Mouse (Mus musculus): ENCODE measurements around the gene Myd88. TPM values are rescaled to one million over a fixed set of nuclear protein-coding genes. Genes with fewer than 3 reads are reported as not detected.
A peak's percentile ranks its signal among the peaks of the same experiment; 100 is the strongest.

Myd88 gene
- polyA plus RNA-seq, 1 experiment from 2014 or later: 10.8 TPM

DNA sequence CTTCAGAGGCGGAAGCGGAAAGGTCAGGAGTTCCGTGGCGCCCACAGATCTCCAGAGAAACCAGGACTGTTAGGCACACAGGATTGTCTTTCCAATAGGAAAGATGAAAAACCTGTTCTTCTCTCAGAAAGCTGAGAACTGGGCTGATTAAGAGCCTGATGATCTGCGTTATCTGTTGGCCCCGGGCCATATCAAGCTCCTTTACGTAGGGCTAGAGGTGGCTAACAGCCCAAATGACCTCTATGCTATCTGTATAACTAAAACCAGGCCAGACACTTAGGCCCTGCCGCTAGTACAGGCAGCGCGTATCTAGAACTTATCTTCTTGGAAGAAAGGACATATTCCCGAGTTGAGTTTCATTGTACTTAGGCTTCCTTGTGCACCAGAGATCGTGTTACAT, 22.0 kb upstream of the Myd88 start:
- Histone ChIP-seq H3K27ac (ENCODE audit: poor library complexity, severe bottlenecking) (no peak overlapping the region), H3K27me3 (replicated peaks) (no peaks in the 10 kb centered on the region), H3K9me3 (replicated peaks) (no peaks in the 10 kb centered on the region), H3K36me3 (no peaks in the 10 kb centered on the region), H3K4me1 (replicated peaks) (peaks cover 24% of the 10 kb centered on the region), H3K4me2 (no peak overlapping the region), H3K4me3 (no peak overlapping the region), H3K9ac (no peak overlapping the region)
- ATAC-seq (ENCODE audit: insufficient number of reproducible peaks, low FRiP score): no peak
- WGBS: 46% methylated on average over 12 of the region's 12 CpGs

DNA sequence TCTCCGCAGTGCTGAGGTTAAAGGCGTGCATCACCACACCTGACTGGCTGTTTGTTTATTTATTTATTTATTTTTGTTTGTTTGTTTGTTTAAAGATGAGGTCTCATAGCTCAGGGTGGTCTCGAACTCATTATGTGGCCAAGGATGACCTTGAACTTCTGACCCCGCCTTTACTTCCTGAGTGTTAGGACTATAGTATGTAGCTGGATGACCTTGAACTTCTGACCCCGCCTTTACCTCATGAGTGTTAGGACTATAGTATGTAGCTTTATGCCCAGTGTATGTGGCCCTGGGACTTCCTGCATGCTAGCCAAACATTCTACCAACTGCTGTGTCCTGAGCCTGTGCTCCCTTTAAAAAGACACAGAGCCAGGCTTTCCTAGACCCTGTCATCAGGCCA, 20.2 kb upstream of the Myd88 start:
- 88% methylated on average over 5 of the region's 5 CpGs for WGBS
- no peak overlapping the region for H3K4me3 ChIP-seq
- H3K27ac ChIP-seq (ENCODE audit: poor library complexity, severe bottlenecking): no peak overlapping the region
- no peak overlapping the region for H3K4me2 ChIP-seq
- no peaks in the 10 kb centered on the region; the same call in 1 of the 2 replicates for H3K27me3 ChIP-seq (replicated peaks)
- H3K36me3 ChIP-seq: no peaks in the 10 kb centered on the region
- ATAC-seq (ENCODE audit: insufficient number of reproducible peaks, low FRiP score): no peak
- peaks cover 24% of the 10 kb centered on the region for H3K4me1 ChIP-seq (replicated peaks)
- H3K9me3 ChIP-seq (replicated peaks): no peaks in the 10 kb centered on the region
- no peak overlapping the region for H3K9ac ChIP-seq

DNA sequence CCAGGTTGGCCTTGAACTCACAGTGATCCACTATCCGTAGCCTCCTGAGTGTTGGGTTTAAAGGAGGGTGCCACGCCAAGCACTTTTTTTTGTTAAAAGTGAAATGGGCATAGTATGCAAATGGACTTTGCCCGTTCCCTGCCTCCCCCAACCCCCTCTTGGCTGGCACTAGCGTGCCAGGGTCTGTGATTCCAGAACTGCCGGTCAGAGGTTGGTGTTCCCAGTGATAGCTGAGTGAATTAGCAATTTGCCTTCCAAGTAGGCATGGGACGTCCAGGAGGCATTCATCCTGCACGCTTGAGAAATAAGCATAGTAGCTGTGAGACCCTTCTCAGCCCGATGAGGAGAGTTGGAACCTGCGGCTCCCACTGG, 16.8 kb upstream of the Myd88 start:
- 52% methylated on average over 9 of the region's 9 CpGs for WGBS
- ATAC-seq (ENCODE audit: insufficient number of reproducible peaks, low FRiP score): no peak

DNA sequence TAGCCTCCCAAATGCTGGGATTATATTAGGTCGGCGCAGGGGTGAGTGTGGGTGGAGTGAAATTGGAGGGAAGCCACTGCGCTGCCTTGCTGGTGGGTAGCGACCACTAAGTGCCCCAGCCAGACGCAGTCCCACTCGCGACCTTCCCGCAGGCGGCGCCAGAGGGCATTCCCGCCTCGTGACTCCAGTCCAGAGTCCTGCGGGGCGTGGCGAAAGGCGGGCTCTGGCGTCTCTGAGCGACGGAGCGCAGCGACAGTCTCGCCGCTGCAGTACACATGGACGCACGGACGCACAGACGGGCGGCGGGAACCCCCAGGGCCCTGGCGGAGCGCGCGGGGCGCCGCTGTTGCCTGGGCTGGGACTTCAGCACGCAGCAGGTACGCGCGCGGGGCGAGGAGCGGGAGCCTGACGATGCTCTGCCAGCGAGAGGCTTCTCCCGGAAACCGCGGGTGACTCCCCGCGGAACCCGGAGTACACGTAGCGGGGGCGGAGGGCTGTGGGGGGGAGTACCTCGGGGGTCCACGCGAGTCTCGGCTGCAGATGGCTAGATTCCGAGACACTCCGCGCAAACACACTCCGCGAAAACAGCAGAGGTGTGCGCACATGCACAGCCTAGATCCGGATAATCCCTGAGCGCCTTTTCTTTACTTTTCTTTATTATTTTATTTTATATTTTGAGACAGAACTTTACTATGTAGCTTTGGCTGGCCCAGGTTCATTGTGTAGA, 16.3 kb upstream of the Myd88 start, which contains the start of gene Xylb:
Gene Xylb, plus strand, starts transcription at position 51 of the 727 bp plus-strand sequence.
- Histone ChIP-seq H3K4me3 (peak within 1 kb of the TSS; percentile 70), H3K4me1 (replicated peaks) (peaks cover 4% of the 10 kb centered on the region), H3K9me3 (replicated peaks) (no peaks in the 10 kb centered on the region), H3K4me2 (peak within 1 kb of the TSS; percentile 97), H3K36me3 (no peaks in the 10 kb centered on the region), H3K9ac (peak within 1 kb of the TSS; percentile 82), H3K27ac (ENCODE audit: poor library complexity, severe bottlenecking) (no peak within 1 kb of the TSS), H3K27me3 (replicated peaks) (no peaks in the 10 kb centered on the region; the same call in 1 of the 2 replicates)
- 4% methylated on average over 65 of the region's 65 CpGs for WGBS
- peak; percentile 82 for ATAC-seq (ENCODE audit: insufficient number of reproducible peaks, low FRiP score)

More for the DNA sequence above, 16.8 kb upstream of the Myd88 start:
- Histone ChIP-seq H3K4me1 (replicated peaks) (peaks cover 10% of the 10 kb centered on the region), H3K27me3 (replicated peaks) (no peaks in the 10 kb centered on the region; the same call in 1 of the 2 replicates), H3K9ac (peak overlapping the region; percentile 82), H3K36me3 (no peaks in the 10 kb centered on the region), H3K4me2 (peak overlapping the region; percentile 97), H3K4me3 (peak overlapping the region; percentile 70), H3K27ac (ENCODE audit: poor library complexity, severe bottlenecking) (no peak overlapping the region), H3K9me3 (replicated peaks) (no peaks in the 10 kb centered on the region)

DNA sequence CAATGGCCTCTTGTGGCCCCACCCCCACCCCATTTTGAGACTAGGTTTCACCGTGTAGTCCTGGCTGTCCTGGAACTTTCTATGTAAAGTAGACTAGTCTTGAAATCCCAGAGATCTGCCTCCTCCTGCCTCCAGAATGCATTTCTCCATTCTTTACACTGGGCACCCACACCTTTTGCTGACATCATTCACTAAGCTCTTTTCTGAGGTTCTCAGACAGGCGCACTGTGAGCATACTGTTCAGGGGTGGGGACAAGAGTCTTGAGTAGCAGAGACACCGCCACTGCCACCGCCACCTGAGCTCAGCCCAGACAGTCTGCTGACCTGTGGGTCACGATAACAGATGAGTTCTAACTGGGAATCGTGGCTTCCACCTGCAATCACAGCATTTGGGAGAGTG, 14.7 kb upstream of the Myd88 start:
- no peak overlapping the region for H3K27ac ChIP-seq (ENCODE audit: poor library complexity, severe bottlenecking)
- H3K4me1 ChIP-seq (replicated peaks): no peaks in the 10 kb centered on the region
- H3K9ac ChIP-seq: no peak overlapping the region
- peaks cover 8% of the 10 kb centered on the region for H3K36me3 ChIP-seq
- no peak for ATAC-seq (ENCODE audit: insufficient number of reproducible peaks, low FRiP score)
- no peak overlapping the region for H3K4me3 ChIP-seq
- no peak overlapping the region for H3K4me2 ChIP-seq
- WGBS: 73% methylated on average over 6 of the region's 6 CpGs
- H3K27me3 ChIP-seq (replicated peaks): no peaks in the 10 kb centered on the region; the same call in 1 of the 2 replicates
- no peaks in the 10 kb centered on the region for H3K9me3 ChIP-seq (replicated peaks)

DNA sequence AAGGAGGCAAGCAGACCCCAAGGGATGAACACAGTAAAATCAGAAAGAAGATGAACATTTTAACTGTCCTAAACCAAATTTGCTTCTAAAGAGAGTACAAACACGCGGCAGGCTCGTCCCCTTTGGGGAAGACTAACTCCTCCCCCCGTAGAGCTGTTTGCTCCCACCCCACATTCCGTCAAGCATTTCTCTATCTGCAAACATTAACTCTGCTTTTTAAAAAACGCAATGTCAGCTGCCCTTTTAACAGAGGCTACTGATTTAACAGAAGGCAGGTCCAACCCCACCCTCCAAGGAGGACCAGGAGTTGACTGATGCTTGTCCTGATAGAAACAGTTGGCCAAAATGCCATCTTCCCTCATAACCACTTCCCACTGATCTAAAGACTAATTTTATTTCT, 12.7 kb upstream of the Myd88 start:
- no peak for ATAC-seq (ENCODE audit: insufficient number of reproducible peaks, low FRiP score)
- no peak overlapping the region for H3K4me2 ChIP-seq
- H3K27ac ChIP-seq (ENCODE audit: poor library complexity, severe bottlenecking): no peak overlapping the region
- no peak overlapping the region for H3K4me3 ChIP-seq
- no peaks in the 10 kb centered on the region; the same call in 1 of the 2 replicates for H3K27me3 ChIP-seq (replicated peaks)
- WGBS: 71% methylated on average over 6 of the region's 6 CpGs
- no peaks in the 10 kb centered on the region for H3K9me3 ChIP-seq (replicated peaks)
- no peak overlapping the region for H3K9ac ChIP-seq
- H3K36me3 ChIP-seq: peaks cover 27% of the 10 kb centered on the region
- no peaks in the 10 kb centered on the region for H3K4me1 ChIP-seq (replicated peaks)

DNA sequence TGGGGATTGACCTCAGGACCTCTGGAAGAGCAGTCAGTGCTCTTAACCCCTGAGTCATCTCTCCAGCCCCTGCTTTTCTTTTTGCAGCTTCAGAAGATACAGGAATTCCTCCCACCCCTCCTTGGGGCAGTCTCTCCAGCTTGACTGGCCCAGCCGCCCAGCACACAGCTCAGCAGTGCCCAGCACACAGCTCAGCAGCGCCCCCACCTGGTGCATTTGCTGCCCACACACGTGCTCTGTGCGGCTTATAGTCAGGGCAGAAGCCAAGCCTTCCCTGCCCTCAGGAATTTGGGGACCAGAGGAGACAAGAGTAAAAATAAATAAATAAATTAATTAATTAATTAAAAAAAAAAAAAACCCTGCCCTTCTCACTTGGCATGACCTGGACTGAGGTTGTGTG, 10.8 kb upstream of the Myd88 start:
- Histone ChIP-seq H3K36me3 (peaks cover 44% of the 10 kb centered on the region), H3K4me3 (no peak overlapping the region), H3K27ac (ENCODE audit: poor library complexity, severe bottlenecking) (no peak overlapping the region), H3K9me3 (replicated peaks) (no peaks in the 10 kb centered on the region), H3K27me3 (replicated peaks) (no peaks in the 10 kb centered on the region), H3K4me1 (replicated peaks) (no peaks in the 10 kb centered on the region), H3K4me2 (no peak overlapping the region), H3K9ac (no peak overlapping the region)
- ATAC-seq (ENCODE audit: insufficient number of reproducible peaks, low FRiP score): peak; percentile 83
- WGBS: 24% methylated on average over 4 of the region's 4 CpGs

DNA sequence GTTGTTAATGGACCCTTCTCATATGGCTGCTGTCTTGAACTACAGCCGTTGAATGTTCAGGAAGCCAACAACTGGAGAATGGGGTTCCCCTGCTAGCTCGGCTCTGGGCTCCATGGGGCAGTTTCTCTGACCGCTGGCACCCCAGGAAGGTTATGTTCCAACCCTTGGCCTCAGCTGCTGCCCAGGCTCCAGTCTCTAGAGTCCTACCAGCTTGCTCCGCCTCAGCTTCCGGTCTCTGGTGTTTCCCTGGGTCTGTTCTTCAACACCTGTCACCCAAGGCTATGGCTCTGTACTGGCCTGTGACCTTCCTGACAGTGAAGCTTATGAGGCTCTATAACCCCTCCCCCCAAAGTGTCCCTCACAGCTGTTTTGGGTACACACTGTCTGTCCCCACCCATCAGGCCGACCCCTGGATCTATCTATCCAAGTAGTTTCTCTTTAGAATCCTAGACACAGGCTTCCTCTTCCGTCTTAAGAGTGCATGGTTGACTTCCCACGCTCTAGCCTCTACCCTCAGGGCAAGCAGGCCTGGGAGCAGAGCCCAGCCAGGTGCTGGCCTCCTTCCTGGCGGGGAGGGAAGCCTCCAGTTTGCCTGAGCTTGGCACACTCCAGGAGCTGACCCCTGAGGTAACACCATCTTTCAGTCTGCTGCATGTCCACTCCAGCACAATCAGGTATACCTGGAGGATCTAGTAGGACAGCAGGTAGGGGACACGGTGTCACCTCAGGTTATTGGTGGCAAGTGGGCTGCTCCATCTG, 9.9 kb upstream of the Myd88 start:
- H3K4me3 ChIP-seq: no peak overlapping the region
- no peak overlapping the region for H3K4me2 ChIP-seq
- no peaks in the 10 kb centered on the region for H3K9me3 ChIP-seq (replicated peaks)
- H3K27ac ChIP-seq (ENCODE audit: poor library complexity, severe bottlenecking): no peak overlapping the region
- peaks cover 53% of the 10 kb centered on the region for H3K36me3 ChIP-seq
- H3K27me3 ChIP-seq (replicated peaks): no peaks in the 10 kb centered on the region
- no peak for ATAC-seq (ENCODE audit: insufficient number of reproducible peaks, low FRiP score)
- WGBS: 90% methylated on average over 10 of the region's 10 CpGs
- no peaks in the 10 kb centered on the region for H3K4me1 ChIP-seq (replicated peaks)
- H3K9ac ChIP-seq: no peak overlapping the region

DNA sequence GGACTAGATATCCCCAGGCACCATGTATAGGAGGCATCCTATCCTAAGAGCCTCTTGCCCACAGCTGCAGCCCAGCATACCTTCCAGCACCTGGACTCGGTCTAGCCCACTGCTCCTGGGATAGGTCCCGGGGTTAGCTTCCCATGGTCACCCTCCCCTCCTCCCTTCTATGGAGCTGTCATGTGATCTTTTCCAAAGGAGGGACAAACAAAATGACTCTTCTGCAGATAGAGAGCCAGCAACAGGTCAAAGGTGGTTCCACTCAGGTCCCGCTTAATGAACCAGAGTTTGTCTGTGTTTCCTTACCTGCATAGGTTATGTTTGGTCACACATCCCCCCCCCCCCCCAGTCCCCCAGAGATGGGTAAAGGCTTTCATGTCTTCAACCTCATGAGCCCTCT, 9.3 kb upstream of the Myd88 start:
- Histone ChIP-seq H3K27me3 (replicated peaks) (no peaks in the 10 kb centered on the region), H3K4me2 (no peak overlapping the region), H3K36me3 (peaks cover 59% of the 10 kb centered on the region), H3K9me3 (replicated peaks) (no peaks in the 10 kb centered on the region), H3K27ac (ENCODE audit: poor library complexity, severe bottlenecking) (no peak overlapping the region), H3K9ac (no peak overlapping the region), H3K4me1 (replicated peaks) (no peaks in the 10 kb centered on the region), H3K4me3 (no peak overlapping the region)
- 89% methylated on average over 3 of the region's 3 CpGs for WGBS
- ATAC-seq (ENCODE audit: insufficient number of reproducible peaks, low FRiP score): no peak

DNA sequence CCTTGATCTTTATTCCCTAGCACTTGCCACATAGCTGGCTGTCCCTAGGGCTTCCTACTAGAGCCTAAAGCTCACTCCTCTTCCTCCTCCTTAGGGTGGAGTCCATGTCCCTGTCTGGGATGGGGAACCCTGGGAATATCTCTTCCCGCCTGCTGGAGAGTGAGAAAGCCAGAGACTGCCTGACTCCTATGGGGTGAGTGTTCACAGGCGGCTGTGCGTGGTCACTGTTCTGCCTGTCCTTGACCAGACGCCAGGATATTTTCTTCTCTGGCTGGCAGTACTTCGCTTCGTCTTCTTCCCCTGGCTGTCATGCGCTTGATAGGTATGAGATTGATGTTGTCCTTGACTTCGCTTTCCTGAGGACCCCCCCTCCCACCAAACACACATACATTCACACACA, 5.2 kb upstream of the Myd88 start:
- Histone ChIP-seq H3K4me1 (replicated peaks) (peaks cover 8% of the 10 kb centered on the region), H3K36me3 (peaks cover 83% of the 10 kb centered on the region), H3K27me3 (replicated peaks) (no peaks in the 10 kb centered on the region), H3K9ac (0 out of 2 replicates have a peak overlapping the region, but pooled peaks have one; percentile 8), H3K27ac (ENCODE audit: poor library complexity, severe bottlenecking) (no peak overlapping the region), H3K4me3 (no peak overlapping the region), H3K4me2 (no peak overlapping the region), H3K9me3 (replicated peaks) (no peaks in the 10 kb centered on the region)
- WGBS: 87% methylated on average over 8 of the region's 8 CpGs
- ATAC-seq (ENCODE audit: insufficient number of reproducible peaks, low FRiP score): no peak

DNA sequence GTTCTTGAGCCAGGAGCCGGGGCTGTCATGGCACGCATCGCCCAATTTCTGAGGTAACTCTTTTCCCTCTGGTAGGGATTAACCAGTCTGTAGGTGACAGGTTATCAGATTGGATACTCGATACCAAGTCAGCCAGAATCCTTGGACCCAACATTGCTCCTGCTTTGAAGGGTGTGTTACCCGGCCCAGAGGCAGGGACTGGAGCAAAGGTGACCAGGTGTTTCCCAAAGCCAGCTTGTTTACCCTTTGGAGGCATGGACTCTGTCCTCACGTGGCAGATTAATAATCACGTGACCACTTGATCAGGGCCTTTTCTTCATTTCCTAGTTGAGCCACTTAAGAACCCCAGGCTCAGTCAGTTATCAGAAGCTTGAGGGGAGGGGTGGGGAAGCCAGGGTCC, 1.5 kb upstream of the Myd88 start:
- Histone ChIP-seq H3K9ac (no peak overlapping the region), H3K4me2 (peak overlapping the region; percentile 83; the same call in 1 of the 2 replicates), H3K27ac (ENCODE audit: poor library complexity, severe bottlenecking) (no peak overlapping the region), H3K36me3 (peaks cover 50% of the 10 kb centered on the region), H3K27me3 (replicated peaks) (no peaks in the 10 kb centered on the region), H3K4me3 (no peak overlapping the region), H3K9me3 (replicated peaks) (no peaks in the 10 kb centered on the region), H3K4me1 (replicated peaks) (peaks cover 14% of the 10 kb centered on the region)
- WGBS: 85% methylated on average over 7 of the region's 7 CpGs
- ATAC-seq (ENCODE audit: insufficient number of reproducible peaks, low FRiP score): no peak
